Mouse (Mus musculus) MEL (cell line): Measurements from ENCODE around the gene Tmem11. TPM values are rescaled to one million over a fixed set of nuclear protein-coding genes. Genes with fewer than 3 reads are reported as not detected.

Experiments used
- DNase-seq: peaks from one replicate; pipeline ENCODE4 v3.0.0; 2011; ENCODE audit warnings: low read depth, low spot score
- H3K27ac ChIP-seq: 2 replicates; pipeline ENCODE4 v1.5.1; 2012; ENCODE audit warnings: low read depth, mild to moderate bottlenecking, control low read depth, low read length, moderate library complexity; ENCODE audit not compliant: control insufficient read depth
- H3K27me3 ChIP-seq, 2 experiments: fragments of 150-350 bp in 1 of 2; sonication (generic) in 1 of 2; 2 replicates each; pipeline ENCODE4 v1.6.1; 2012; ENCODE audit warnings: low read length in 2 of 2, mild to moderate bottlenecking in 2 of 2, improper control_type of control experiment in 1 of 2, moderate library complexity in 1 of 2; ENCODE audit not compliant: insufficient read depth in 2 of 2, control insufficient read depth in 1 of 2
- H3K36me3 ChIP-seq, 2 experiments: 2 replicates each; pipeline ENCODE4 v1.6.1; 2012 to 2014; ENCODE audit warnings: low read length in 2 of 2, improper control_type of control experiment in 1 of 2, inconsistent platforms in 1 of 2, mild to moderate bottlenecking in 1 of 2; ENCODE audit not compliant: insufficient read depth in 2 of 2, control insufficient read depth in 1 of 2
- H3K4me1 ChIP-seq, 2 experiments: fragments of 150-350 bp in 1 of 2; sonication (generic) in 1 of 2; 2 replicates each; pipeline ENCODE4 v1.6.1; 2012; ENCODE audit warnings: low read length in 2 of 2, improper control_type of control experiment in 1 of 2, mild to moderate bottlenecking in 1 of 2; ENCODE audit not compliant: insufficient read depth in 2 of 2, control insufficient read depth in 1 of 2
- H3K4me3 ChIP-seq, 2 experiments: fragments of 150-350 bp in 1 of 2; sonication (generic) in 1 of 2; 2 replicates each; pipeline ENCODE4 v1.5.1; 2012; ENCODE audit warnings: low read depth in 2 of 2, low read length in 2 of 2, mild to moderate bottlenecking in 2 of 2, moderate library complexity in 2 of 2, control low read depth in 1 of 2, improper control_type of control experiment in 1 of 2; ENCODE audit not compliant: control insufficient read depth in 1 of 2, insufficient read depth in 1 of 2
- H3K79me2 ChIP-seq: 2 replicates; pipeline ENCODE4 v1.6.1; 2012; ENCODE audit warnings: mild to moderate bottlenecking, low read length, moderate library complexity; ENCODE audit not compliant: control insufficient read depth, poor library complexity, insufficient read depth
- H3K9ac ChIP-seq: 2 replicates; pipeline ENCODE4 v1.6.1; 2012; ENCODE audit warnings: low read depth, mild to moderate bottlenecking, control low read depth, low read length, moderate library complexity; ENCODE audit not compliant: control insufficient read depth, poor library complexity, severe bottlenecking
- H3K9me3 ChIP-seq: fragments of 150-350 bp; sonication (generic); replicated peaks from 2 replicates; pipeline ENCODE4 v1.6.1; 2012; ENCODE audit warnings: mild to moderate bottlenecking, low read length, improper control_type of control experiment, moderate library complexity; ENCODE audit not compliant: insufficient read depth
- BHLHE40 ChIP-seq: IDR thresholded peaks from 2 replicates; pipeline ENCODE4 v1.6.1; 2012; ENCODE audit warnings: low read depth, mild to moderate bottlenecking, inconsistent platforms, low read length, improper control_type of control experiment, borderline replicate concordance
- ELF1 ChIP-seq: IDR thresholded peaks from 2 replicates; pipeline ENCODE4 v1.6.1; 2014; ENCODE audit warnings: low read depth, mild to moderate bottlenecking, inconsistent platforms, low read length, improper control_type of control experiment, moderate library complexity
- EP300 ChIP-seq, 2 experiments: IDR thresholded peaks; 2 replicates each; pipeline ENCODE4 v1.6.1; 2011; ENCODE audit warnings: improper control_type of control experiment in 2 of 2, low read length in 2 of 2, low read depth in 1 of 2, mild to moderate bottlenecking in 1 of 2
- ETS1 ChIP-seq: IDR thresholded peaks from 2 replicates; pipeline ENCODE4 v1.6.1; 2012; ENCODE audit warnings: low read depth, mild to moderate bottlenecking, inconsistent platforms, low read length, improper control_type of control experiment, moderate library complexity
- GATA1 ChIP-seq: IDR thresholded peaks from 2 replicates; pipeline ENCODE4 v1.6.1; 2011; ENCODE audit warnings: low read depth, low read length, improper control_type of control experiment
- HCFC1 ChIP-seq: IDR thresholded peaks from 2 replicates; pipeline ENCODE4 v1.6.1; 2012; ENCODE audit warnings: low read depth, mild to moderate bottlenecking, inconsistent platforms, low read length, improper control_type of control experiment, moderate library complexity
- JUND ChIP-seq: IDR thresholded peaks from 2 replicates; pipeline ENCODE4 v1.6.1; 2011; ENCODE audit warnings: low read depth, mild to moderate bottlenecking, improper control_type of control experiment, low read length
- KAT2A ChIP-seq: conservative IDR thresholded peaks from 2 replicates; pipeline ENCODE4 v1.6.1; 2012; ENCODE audit warnings: low read depth, low read length, improper control_type of control experiment, inconsistent platforms
- MAX ChIP-seq: IDR thresholded peaks from 2 replicates; pipeline ENCODE4 v1.6.1; 2011; ENCODE audit warnings: low read length, improper control_type of control experiment
- MXI1 ChIP-seq: IDR thresholded peaks from 2 replicates; pipeline ENCODE4 v1.6.1; 2011; ENCODE audit warnings: mild to moderate bottlenecking, low read depth, low read length, improper control_type of control experiment
- MYC ChIP-seq: IDR thresholded peaks from 2 replicates; pipeline ENCODE4 v1.6.1; 2011; ENCODE audit warnings: low read depth, mild to moderate bottlenecking, low read length, improper control_type of control experiment, moderate library complexity
- NELFE ChIP-seq: IDR thresholded peaks from 2 replicates; pipeline ENCODE4 v1.6.1; 2011; ENCODE audit warnings: low read depth, low read length, improper control_type of control experiment
- NRF1 ChIP-seq: IDR thresholded peaks from 2 replicates; pipeline ENCODE4 v1.6.1; 2014; ENCODE audit warnings: low read depth, mild to moderate bottlenecking, inconsistent platforms, low read length, improper control_type of control experiment, moderate library complexity; ENCODE audit not compliant: poor library complexity, insufficient read depth, severe bottlenecking
- POLR2A ChIP-seq, 2 experiments: IDR thresholded peaks; 2 replicates each; pipeline ENCODE4 v1.6.1; 2011 to 2012; ENCODE audit warnings: low read length in 2 of 2, mild to moderate bottlenecking in 2 of 2, control low read depth in 1 of 2, improper control_type of control experiment in 1 of 2, low read depth in 1 of 2, moderate library complexity in 1 of 2; ENCODE audit not compliant: control insufficient read depth in 1 of 2, insufficient read depth in 1 of 2, poor library complexity in 1 of 2
- POLR2AphosphoS2 ChIP-seq: IDR thresholded peaks from 2 replicates; pipeline ENCODE4 v1.6.1; 2011; ENCODE audit warnings: low read length, improper control_type of control experiment
- POLR2AphosphoS5 ChIP-seq: IDR thresholded peaks from 2 replicates; pipeline ENCODE4 v1.6.1; 2012; ENCODE audit warnings: low read depth, borderline replicate concordance, mild to moderate bottlenecking, inconsistent platforms, low read length, moderate library complexity, mixed read lengths
- RAD21 ChIP-seq: IDR thresholded peaks from 2 replicates; pipeline ENCODE4 v1.6.1; 2011; ENCODE audit warnings: mild to moderate bottlenecking, low read depth, low read length, improper control_type of control experiment
- SIN3A ChIP-seq: IDR thresholded peaks from 2 replicates; pipeline ENCODE4 v1.6.1; 2012; ENCODE audit warnings: low read length, improper control_type of control experiment, inconsistent platforms
- SMC3 ChIP-seq: IDR thresholded peaks from 2 replicates; pipeline ENCODE4 v1.6.1; 2011; ENCODE audit warnings: low read depth, low read length, improper control_type of control experiment
- TAL1 ChIP-seq: IDR thresholded peaks from 2 replicates; pipeline ENCODE4 v1.6.1; 2012; ENCODE audit warnings: mild to moderate bottlenecking, inconsistent platforms, low read length, moderate library complexity, mixed read lengths
- TBP ChIP-seq: IDR thresholded peaks from 2 replicates; pipeline ENCODE4 v1.8.0; 2011; ENCODE audit warnings: low read depth, low read length, improper control_type of control experiment
- TCF12 ChIP-seq: IDR thresholded peaks from 2 replicates; pipeline ENCODE4 v1.6.1; 2014; ENCODE audit warnings: low read depth, mild to moderate bottlenecking, inconsistent platforms, low read length, improper control_type of control experiment, moderate library complexity
- UBTF ChIP-seq: IDR thresholded peaks from 2 replicates; pipeline ENCODE4 v1.6.1; 2012; ENCODE audit warnings: low read depth, mild to moderate bottlenecking, inconsistent platforms, low read length, improper control_type of control experiment, moderate library complexity, borderline replicate concordance; ENCODE audit not compliant: insufficient read depth
- USF1 ChIP-seq: IDR thresholded peaks from 2 replicates; pipeline ENCODE4 v1.6.1; 2014; ENCODE audit warnings: low read depth, mild to moderate bottlenecking, inconsistent platforms, low read length, improper control_type of control experiment, moderate library complexity
- USF2 ChIP-seq, 2 experiments: IDR thresholded peaks; 2 replicates each; pipeline ENCODE4 v1.6.1; 2011 to 2012; ENCODE audit warnings: improper control_type of control experiment in 2 of 2, low read length in 2 of 2, borderline replicate concordance in 1 of 2, inconsistent platforms in 1 of 2, low read depth in 1 of 2, mild to moderate bottlenecking in 1 of 2; ENCODE audit not compliant: insufficient read depth in 1 of 2
- ZKSCAN1 ChIP-seq: IDR thresholded peaks from 2 replicates; pipeline ENCODE4 v1.6.1; 2012; ENCODE audit warnings: low read depth, mild to moderate bottlenecking, inconsistent platforms, low read length, improper control_type of control experiment, moderate library complexity
- ZMIZ1 ChIP-seq: IDR thresholded peaks from 2 replicates; pipeline ENCODE4 v1.6.1; 2012; ENCODE audit warnings: low read depth, mild to moderate bottlenecking, inconsistent platforms, low read length, improper control_type of control experiment, moderate library complexity
- ZNF384 ChIP-seq: IDR thresholded peaks from 2 replicates; pipeline ENCODE4 v1.6.1; 2012; ENCODE audit warnings: low read depth, mild to moderate bottlenecking, inconsistent platforms, low read length, improper control_type of control experiment
- polyA plus RNA-seq, 2 experiments: library from polyadenylated mRNA; stranded (reverse) in 1 of 2; unstranded in 1 of 2; fragments of >175 nt in 1 of 2; fragments of >200 nt in 1 of 2; gene quantifications; 2 replicates each; pipeline versions ENCODE4 v1.2.1 to v1.2.4; 2012; ENCODE audit warnings: low replicate concordance in 2 of 2, low read depth in 1 of 2; ENCODE audit not compliant: insufficient read length in 2 of 2, insufficient read depth in 1 of 2, missing spikeins in 1 of 2
- total RNA-seq: library from RNA; depleted of rRNA; stranded (reverse); fragments of 300-350 nt; gene quantifications from 2 replicates; pipeline ENCODE4 v1.2.3, GENCODE M21; 2012

Gene Tmem11
- total and polyA plus RNA-seq, 3 experiments, result 117 to 125 TPM; not detected in 1

- Histone ChIP-seq H3K9me3 (no peaks in the 10 kb centered on the region), H3K27me3 (no peaks in the 10 kb centered on the region), H3K4me1 (0 out of 4 replicates have a peak, but pooled peaks cover 0 to 3% of the 10 kb centered on the region in 2 experiments), H3K4me3 (no peak overlapping the region), H3K9ac (no peak overlapping the region), H3K36me3 (peaks cover 4 to 11% of the 10 kb centered on the region in 2 experiments), H3K27ac (no peak overlapping the region), H3K79me2 (peaks cover 18% of the 10 kb centered on the region)
- DNase-seq, result no peak
- TF ChIP-seq BHLHE40 (no peak), GATA1 (no peak), MXI1 (no peak), UBTF (no peak), RAD21 (no peak), NELFE (no peak), ZKSCAN1 (no peak)
Measured at GRCm38 (mm10) chr11:60836897-60837296, 42.2 kb downstream of the Tmem11 start.

DNA sequence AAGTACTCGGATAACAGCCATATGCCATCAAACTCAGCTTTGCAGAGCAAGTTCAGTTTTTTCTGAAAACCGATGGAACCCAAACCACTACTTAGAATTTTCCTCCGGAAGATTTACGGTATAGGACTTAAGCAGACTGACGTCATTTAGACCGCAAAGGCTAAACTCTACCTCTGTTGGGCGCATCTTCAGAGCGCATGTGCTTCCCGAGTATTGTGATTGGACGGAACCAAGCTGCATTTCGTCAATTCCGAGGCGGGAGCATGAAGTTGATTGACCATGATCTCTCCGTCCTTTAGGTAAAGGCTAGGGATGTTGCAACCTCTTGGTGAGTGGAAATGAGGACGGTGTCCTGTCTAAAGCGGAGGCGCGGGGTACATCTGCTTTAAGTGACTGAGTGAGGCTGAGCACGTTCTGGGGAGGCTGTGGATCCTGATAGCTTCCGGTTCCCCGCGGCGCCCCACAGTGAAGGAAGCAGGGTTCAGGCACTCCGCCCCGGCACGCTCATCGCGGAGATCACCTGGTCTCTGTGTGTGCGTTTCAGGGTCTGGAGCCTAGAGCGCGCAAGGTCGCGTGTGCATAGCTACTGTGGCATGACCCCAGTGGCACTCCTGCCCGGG lies 48.5 kb downstream of the Tmem11 start, which contains the start of gene Dhrs7b:
Dhrs7b (plus strand) TSS at position 199 of the 620 bp plus-strand sequence.
- H3K9ac ChIP-seq, result peak within 1 kb of the TSS; percentile 82
- peak within 1 kb of the TSS; percentile 72 to 87 for H3K4me3 ChIP-seq
- H3K9me3 ChIP-seq, result no peaks in the 10 kb centered on the region
- TF ChIP-seq TBP (peak; percentile 96), NRF1 (peak; percentile 97), POLR2AphosphoS2 (peak; percentile 77), USF2 (IDR thresholded peaks at IDR 0.05; ENCODE audit: borderline replicate concordance in 1 of 2, insufficient read depth in 1 of 2, low read depth in 1 of 2, low read length in 2 of 2) (no peak), UBTF (peak; percentile 74; the same call in 1 of the 2 replicates), SMC3 (no peak), USF1 (peak; percentile 59), HCFC1 (peak; percentile 94), MYC (peak; percentile 95), BHLHE40 (no peak), ELF1 (no peak; the same call in 1 of the 2 replicates), POLR2A (IDR thresholded peaks at IDR 0.05; ENCODE audit: control insufficient read depth in 1 of 2, insufficient read depth in 1 of 2, low read depth in 1 of 2, low read length in 2 of 2, poor library complexity in 1 of 2) (peak; percentile 85 to 99), ZMIZ1 (no peak), ETS1 (peak; percentile 88), MXI1 (peak; percentile 88), TAL1 (no peak), EP300 (IDR thresholded peaks at IDR 0.05; ENCODE audit: low read depth in 1 of 2, low read length in 2 of 2) (no peak), NELFE (peak; percentile 94), MAX (peak; percentile 68; the same call in 1 of the 2 replicates), POLR2AphosphoS5 (no peak), ZKSCAN1 (no peak), SIN3A (peak; percentile 96), TCF12 (peak; percentile 78), ZNF384 (peak; percentile 74), KAT2A (peak; percentile 76), JUND (peak; percentile 81; the same call in 1 of the 2 replicates)
- peaks cover 4 to 19% of the 10 kb centered on the region in 2 experiments; a peak in 3 of 4 replicates for H3K4me1 ChIP-seq
- peak within 1 kb of the TSS; percentile 85 for H3K27ac ChIP-seq
- DNase-seq, result peak; percentile 100
- H3K36me3 ChIP-seq, result peaks cover 0 to 18% of the 10 kb centered on the region in 2 experiments; a peak in 2 of 4 replicates
- H3K27me3 ChIP-seq, result no peaks in the 10 kb centered on the region
- peaks cover 26% of the 10 kb centered on the region for H3K79me2 ChIP-seq
